Mouse (Mus musculus) embryonic facial prominence, embryonic 14.5 days (tissue): ENCODE measurements around the gene Mrpl10. TPM values are rescaled to one million over a fixed set of nuclear protein-coding genes. Genes with fewer than 3 reads are reported as not detected.

Source experiments
- ATAC-seq: fragments of 200-750 bp; cut with Nextera tagmentation; 2 replicates; pipeline ENCODE4 v1.8.0; 2017; ENCODE audit warnings: low read depth, moderate number of reproducible peaks, moderate TSS enrichment
- DNase-seq: peaks from one replicate; pipeline ENCODE4 v3.0.0-alpha.2; 2015; ENCODE audit warnings: low spot score
- H3K27ac ChIP-seq: fragments of 300-500 bp; sonication (generic); replicated peaks from 2 replicates; pipeline ENCODE4 v1.5.1; 2014; ENCODE audit warnings: low read depth, mild to moderate bottlenecking, low read length, moderate library complexity
- H3K27me3 ChIP-seq: fragments of 300-500 bp; sonication (generic); replicated peaks from 2 replicates; pipeline ENCODE4 v1.6.1; 2014; ENCODE audit warnings: low read length; ENCODE audit not compliant: control insufficient read depth, insufficient read depth
- H3K36me3 ChIP-seq: fragments of 300-500 bp; sonication (generic); 2 replicates; pipeline ENCODE4 v1.6.1; 2014; ENCODE audit warnings: low read length, mixed read lengths; ENCODE audit not compliant: control insufficient read depth, insufficient read depth
- H3K4me1 ChIP-seq: fragments of 300-500 bp; sonication (generic); 2 replicates; pipeline ENCODE4 v1.6.1; 2014; ENCODE audit warnings: antibody characterized with exemption, low read length; ENCODE audit not compliant: control insufficient read depth, insufficient read depth
- H3K4me2 ChIP-seq: fragments of 300-500 bp; sonication (generic); 2 replicates; pipeline ENCODE4 v1.6.1; 2014; ENCODE audit warnings: low read depth, mild to moderate bottlenecking, low read length, moderate library complexity, mixed read lengths
- H3K4me3 ChIP-seq: fragments of 300-500 bp; sonication (generic); 2 replicates; pipeline ENCODE4 v1.5.1; 2014; ENCODE audit warnings: low read depth, mild to moderate bottlenecking, low read length
- H3K9ac ChIP-seq: fragments of 300-500 bp; sonication (generic); 2 replicates; pipeline ENCODE4 v1.6.1; 2014; ENCODE audit warnings: low read depth, mild to moderate bottlenecking, low read length, moderate library complexity, mixed read lengths
- H3K9me3 ChIP-seq: fragments of 300-500 bp; sonication (generic); 2 replicates; pipeline ENCODE4 v1.6.1; 2016; ENCODE audit warnings: low read length; ENCODE audit not compliant: control insufficient read depth
- WGBS: fragments of 180-500 bp; shearing (Covaris S2); extraction: QIAGEN DNeasy Blood & Tissue Kit; methylation state at CpG from one replicate; pipeline ENCODE4 v1.1.7; 2014; 5-methylcytosine and 5-hydroxymethylcytosine counted together
- polyA plus RNA-seq: library from polyadenylated mRNA; unstranded; fragments of >200 nt; fragmentation: Nextera tagmentation; extraction: Ambion mirVana; gene quantifications from 2 replicates; pipeline ENCODE4 v1.2.1, GENCODE M21; 2014

The Mrpl10 gene
- polyA plus RNA-seq, 1 experiment from 2014 or later, result 68.9 TPM

DNA sequence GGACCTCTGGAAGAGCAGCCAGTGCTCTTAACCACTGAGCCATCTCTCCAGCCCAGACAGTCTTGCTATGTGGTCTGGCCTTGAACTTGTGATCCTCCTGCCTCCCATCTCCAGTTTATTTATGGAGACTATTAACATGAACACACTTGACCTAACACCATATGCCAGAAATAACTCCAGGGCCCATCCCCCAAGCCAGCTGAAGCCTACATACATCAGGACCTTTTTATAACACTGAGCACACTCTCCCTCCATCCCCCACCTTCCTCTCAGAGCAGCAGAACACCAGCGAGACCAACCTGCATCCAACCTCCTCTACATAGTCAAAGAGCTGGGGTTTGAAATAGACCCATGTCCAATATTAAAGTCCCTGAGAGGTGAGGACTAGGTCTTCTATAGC lies 29.8 kb downstream of the Mrpl10 start:
- Histone ChIP-seq H3K4me2 (no peak overlapping the region), H3K4me1 (no peaks in the 10 kb centered on the region), H3K27ac (no peak overlapping the region), H3K4me3 (no peak overlapping the region), H3K9me3 (no peaks in the 10 kb centered on the region), H3K36me3 (peaks cover 18% of the 10 kb centered on the region), H3K9ac (no peak overlapping the region), H3K27me3 (no peaks in the 10 kb centered on the region)
- 68% methylated on average over 1 of the region's 1 CpGs for WGBS
- DNase-seq, result no peak
- no peak for ATAC-seq

DNA sequence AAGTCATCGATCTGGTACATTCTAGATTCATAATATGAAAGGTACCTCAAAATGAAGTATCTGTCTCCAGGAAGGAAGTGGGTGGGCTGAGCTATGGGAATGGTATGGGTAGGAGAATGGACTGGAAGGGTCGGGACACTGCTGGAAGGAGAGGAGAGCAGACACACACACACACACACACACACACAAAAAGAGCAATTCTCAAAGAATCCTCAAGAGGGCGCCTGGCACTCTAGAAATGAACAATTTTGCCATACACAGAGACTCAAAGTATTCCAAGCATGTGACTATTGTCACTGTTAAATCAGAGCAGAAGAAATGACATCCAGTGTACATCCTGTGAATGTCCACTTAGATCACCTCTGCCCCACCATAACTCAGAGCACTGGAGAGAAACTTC lies 31.2 kb downstream of the Mrpl10 start:
- peak; percentile 26; the same call in 1 of the 2 replicates for ATAC-seq
- Histone ChIP-seq H3K9ac (no peak overlapping the region), H3K27ac (no peak overlapping the region), H3K9me3 (no peaks in the 10 kb centered on the region), H3K4me3 (no peak overlapping the region), H3K4me1 (no peaks in the 10 kb centered on the region), H3K27me3 (no peaks in the 10 kb centered on the region), H3K36me3 (peaks cover 5% of the 10 kb centered on the region; the same call in 1 of the 2 replicates), H3K4me2 (no peak overlapping the region)
- peak; percentile 60 for DNase-seq
- 29% methylated on average over 3 of the region's 3 CpGs for whole genome bisulfite sequencing

DNA sequence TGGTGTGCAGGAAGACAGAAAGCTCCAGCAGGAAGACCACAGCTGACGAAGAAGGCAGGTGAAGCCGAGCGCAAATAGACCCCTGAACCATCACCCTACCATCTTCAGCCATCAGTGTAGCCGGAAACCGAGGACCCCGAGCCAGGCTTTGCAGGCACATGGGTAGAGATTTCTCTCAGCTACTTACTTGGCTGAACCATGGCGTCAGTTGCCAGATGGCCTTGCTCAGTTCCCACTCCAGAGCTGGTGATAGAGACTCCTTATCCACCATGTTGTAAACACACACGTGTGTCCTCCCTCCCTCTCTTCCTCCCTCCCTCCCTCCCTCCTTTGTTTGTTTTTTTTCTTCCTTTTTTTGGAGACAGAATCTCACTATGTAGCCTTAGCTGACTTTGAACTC lies 32.9 kb downstream of the Mrpl10 start:
- Histone ChIP-seq H3K4me1 (no peaks in the 10 kb centered on the region), H3K36me3 (no peaks in the 10 kb centered on the region), H3K27me3 (no peaks in the 10 kb centered on the region), H3K4me3 (no peak overlapping the region), H3K27ac (no peak overlapping the region), H3K9me3 (no peaks in the 10 kb centered on the region), H3K9ac (no peak overlapping the region), H3K4me2 (no peak overlapping the region)
- 71% methylated on average over 8 of the region's 8 CpGs for WGBS
- ATAC-seq (no peak), DNase-seq (no peak)

DNA sequence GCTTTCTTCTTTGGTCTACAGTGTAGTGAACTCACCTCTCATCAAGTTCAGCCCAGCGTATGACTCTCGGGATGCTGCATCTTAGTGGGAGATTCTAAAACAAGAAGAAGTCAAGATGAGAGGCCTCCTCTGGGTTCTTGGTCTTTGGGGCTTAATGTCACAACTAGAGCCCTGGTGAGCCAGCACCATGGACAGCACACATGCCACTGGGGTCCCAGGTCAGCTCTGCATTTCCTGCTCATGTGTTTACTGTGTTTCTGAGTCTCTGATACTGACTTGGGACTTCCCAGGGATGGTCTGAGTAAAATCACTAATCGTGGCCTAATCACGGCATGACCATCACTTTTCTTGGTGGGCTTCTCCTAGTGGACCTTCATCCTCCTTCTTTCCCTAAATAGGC lies 37.4 kb downstream of the Mrpl10 start:
- Histone ChIP-seq H3K9ac (no peak overlapping the region), H3K4me2 (no peak overlapping the region), H3K4me1 (peaks cover 9% of the 10 kb centered on the region), H3K36me3 (no peaks in the 10 kb centered on the region), H3K9me3 (no peaks in the 10 kb centered on the region), H3K27ac (no peak overlapping the region), H3K4me3 (no peak overlapping the region), H3K27me3 (no peaks in the 10 kb centered on the region; the same call in 1 of the 2 replicates)
- DNase-seq (peak; percentile 49), ATAC-seq (no peak)
- 48% methylated on average over 4 of the region's 4 CpGs for WGBS

DNA sequence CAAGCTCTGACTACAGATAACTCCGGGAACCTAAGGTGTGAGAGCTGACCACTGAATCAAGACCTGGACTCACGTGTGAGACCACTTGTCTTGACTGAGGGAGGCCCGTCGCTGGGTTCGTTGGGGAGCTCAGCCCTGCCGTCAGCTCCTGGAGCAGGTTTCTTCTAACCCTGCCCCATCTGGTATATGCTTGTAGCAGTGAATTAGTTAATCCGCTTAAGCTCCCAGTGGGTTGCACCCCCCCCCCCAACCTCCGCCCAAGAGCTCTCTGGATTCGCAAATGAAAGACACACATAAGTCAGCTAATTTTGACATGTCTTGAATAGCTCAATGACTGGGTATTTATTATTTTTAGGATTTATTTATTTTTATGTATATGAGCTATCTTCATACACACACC lies 38.9 kb downstream of the Mrpl10 start:
- Histone ChIP-seq H3K4me3 (no peak overlapping the region), H3K9me3 (no peaks in the 10 kb centered on the region), H3K4me2 (no peak overlapping the region), H3K27me3 (no peaks in the 10 kb centered on the region; the same call in 1 of the 2 replicates), H3K36me3 (no peaks in the 10 kb centered on the region), H3K4me1 (peaks cover 14% of the 10 kb centered on the region), H3K9ac (no peak overlapping the region), H3K27ac (no peak overlapping the region)
- 14% methylated on average over 8 of the region's 9 CpGs for WGBS
- no peak for ATAC-seq
- no peak for DNase-seq

DNA sequence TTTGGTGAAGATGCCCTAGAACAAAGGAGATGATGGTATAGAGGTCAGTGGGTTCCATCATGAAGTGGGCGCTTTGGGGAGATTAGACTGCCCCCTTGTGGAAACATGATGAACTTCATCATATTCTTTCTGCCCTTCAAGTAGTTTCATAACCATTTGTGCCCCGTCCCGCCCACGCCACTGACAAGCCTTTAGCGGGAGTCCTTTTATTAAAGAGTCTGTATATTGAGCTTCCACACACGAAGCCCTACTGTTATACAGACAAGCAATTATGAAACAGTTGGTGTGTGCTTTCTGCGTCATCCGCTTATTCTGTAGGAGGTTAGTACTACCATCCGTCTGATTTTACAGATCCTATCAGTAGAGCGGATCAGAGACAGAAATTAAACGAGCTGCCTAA lies 41.6 kb downstream of the Mrpl10 start:
- Histone ChIP-seq H3K27ac (no peak overlapping the region), H3K9ac (no peak overlapping the region), H3K4me3 (no peak overlapping the region), H3K4me1 (peaks cover 14% of the 10 kb centered on the region), H3K36me3 (no peaks in the 10 kb centered on the region), H3K4me2 (no peak overlapping the region; the same call in 1 of the 2 replicates), H3K9me3 (no peaks in the 10 kb centered on the region), H3K27me3 (no peaks in the 10 kb centered on the region; the same call in 1 of the 2 replicates)
- 37% methylated on average over 11 of the region's 11 CpGs for WGBS
- no peak for ATAC-seq
- peak; percentile 24 for DNase-seq

DNA sequence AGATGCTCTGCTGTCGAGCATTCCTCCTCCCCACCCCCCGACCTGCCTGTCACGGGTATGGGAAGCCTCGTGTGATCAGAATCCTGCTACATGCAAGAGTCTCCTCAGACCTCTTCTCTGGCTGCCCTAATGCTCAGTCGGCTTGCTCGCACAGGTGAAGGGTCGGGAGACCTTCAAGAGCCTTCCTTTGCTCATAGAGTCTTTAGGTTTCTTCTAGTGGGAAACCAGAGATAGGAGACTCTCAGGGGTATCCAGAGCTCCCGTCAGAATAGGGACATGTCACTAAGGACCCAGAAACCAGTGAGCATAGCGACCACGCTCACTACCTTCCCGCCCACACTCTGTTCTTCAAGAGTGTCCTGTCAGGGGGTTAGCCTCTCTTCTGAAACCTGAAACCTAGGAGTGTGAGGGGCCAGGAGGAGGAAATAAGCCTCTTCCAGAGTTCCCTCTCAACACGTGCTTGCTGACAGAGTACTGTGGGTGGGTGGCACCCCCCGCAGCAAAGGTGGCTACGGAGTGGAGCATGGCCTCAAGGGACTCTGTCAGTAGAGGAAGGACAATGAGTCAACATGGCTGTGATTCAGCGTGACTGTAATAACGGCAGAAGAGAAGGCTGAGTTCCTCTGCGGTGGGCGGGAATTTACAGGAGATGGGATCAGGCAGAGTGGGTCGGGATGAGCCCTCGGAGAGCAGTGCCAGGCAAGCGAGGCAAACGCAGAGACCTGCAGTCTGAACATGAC lies 42.2 kb downstream of the Mrpl10 start:
- DNase-seq, result peak; percentile 26
- Histone ChIP-seq H3K9ac (no peak overlapping the region), H3K4me3 (peak overlapping the region; percentile 8; the same call in 1 of the 2 replicates), H3K4me1 (peaks cover 14% of the 10 kb centered on the region), H3K27ac (no peak overlapping the region), H3K9me3 (0 out of 2 replicates have a peak, but pooled peaks cover under 1% of the 10 kb centered on the region), H3K27me3 (no peaks in the 10 kb centered on the region; the same call in 1 of the 2 replicates), H3K36me3 (no peaks in the 10 kb centered on the region), H3K4me2 (peak overlapping the region; percentile 39)
- WGBS, result 22% methylated on average over 22 of the region's 22 CpGs
- ATAC-seq, result no peak

DNA sequence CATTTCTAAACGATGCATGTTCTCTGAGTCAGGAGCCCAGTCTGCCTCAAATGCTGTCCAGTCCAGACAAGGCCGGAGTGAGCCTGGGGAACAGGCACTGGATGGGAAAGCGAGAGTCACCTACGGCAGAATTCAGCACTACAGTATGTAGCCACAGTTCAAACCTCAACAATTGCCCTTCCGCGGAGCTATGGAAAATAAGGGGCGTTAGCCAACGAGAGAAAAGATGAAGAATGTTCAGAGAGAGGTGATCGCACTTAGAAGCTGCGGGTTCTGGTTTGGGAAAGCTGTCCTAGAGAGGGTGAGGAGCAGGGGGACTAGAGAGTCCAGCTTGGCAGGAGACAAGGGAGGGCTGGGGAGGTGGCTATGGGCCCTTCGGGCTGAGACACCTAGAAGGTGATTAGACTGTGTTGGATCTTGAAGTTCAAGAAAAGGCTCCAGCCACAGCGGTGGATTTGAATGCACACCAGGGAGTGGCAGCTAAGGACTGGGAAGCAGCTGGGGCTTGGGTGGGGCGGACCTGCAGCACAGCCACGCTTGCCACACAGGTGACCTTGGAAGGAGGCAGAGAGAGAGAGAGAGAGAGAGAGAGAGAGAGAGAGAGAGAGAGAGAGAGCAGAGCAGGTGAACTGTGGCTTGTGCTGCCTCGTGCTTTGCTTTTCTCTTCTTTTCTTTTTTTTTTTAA lies 43.6 kb downstream of the Mrpl10 start:
- no peak for DNase-seq
- H3K4me1 ChIP-seq, result peaks cover 14% of the 10 kb centered on the region
- 85% methylated on average over 15 of the region's 15 CpGs for whole genome bisulfite sequencing
- no peak overlapping the region for H3K9ac ChIP-seq
- H3K27me3 ChIP-seq, result no peaks in the 10 kb centered on the region; the same call in 1 of the 2 replicates
- H3K36me3 ChIP-seq, result no peaks in the 10 kb centered on the region
- ATAC-seq, result no peak
- 0 out of 2 replicates have a peak, but pooled peaks cover 11% of the 10 kb centered on the region for H3K9me3 ChIP-seq
- no peak overlapping the region for H3K27ac ChIP-seq
- no peak overlapping the region for H3K4me2 ChIP-seq
- no peak overlapping the region for H3K4me3 ChIP-seq
